Mouse (Mus musculus) retina, adult 2 months (tissue): ENCODE results near the gene E030018B13Rik.

Experiments used
- DNase-seq: peaks from one replicate; pipeline ENCODE4 v3.0.0-alpha.2; 2012; ENCODE audit warnings: low read depth, low spot score

The E030018B13Rik gene

GRCm38 (mm10) chr7:63965635-63966418, 49.2 kb downstream of the E030018B13Rik start:
- no peak for DNase-seq

- no peak for DNase-seq
These were observed 53.3 kb downstream of the E030018B13Rik start for GRCm38 (mm10) chr7:63969941-63970340.
